Mouse (Mus musculus) R1 (cell line): ENCODE results near the gene Trpm3.

Source experiments
- DNase-seq: peaks from one replicate; pipeline ENCODE4 v3.0.0-alpha.2; 2018; ENCODE audit warnings: low read depth, low spot score

Gene Trpm3

GRCm38 (mm10) chr19:22739240-22739639 lies 600.4 kb downstream of the Trpm3 start:
- no peak for DNase-seq

DNA sequence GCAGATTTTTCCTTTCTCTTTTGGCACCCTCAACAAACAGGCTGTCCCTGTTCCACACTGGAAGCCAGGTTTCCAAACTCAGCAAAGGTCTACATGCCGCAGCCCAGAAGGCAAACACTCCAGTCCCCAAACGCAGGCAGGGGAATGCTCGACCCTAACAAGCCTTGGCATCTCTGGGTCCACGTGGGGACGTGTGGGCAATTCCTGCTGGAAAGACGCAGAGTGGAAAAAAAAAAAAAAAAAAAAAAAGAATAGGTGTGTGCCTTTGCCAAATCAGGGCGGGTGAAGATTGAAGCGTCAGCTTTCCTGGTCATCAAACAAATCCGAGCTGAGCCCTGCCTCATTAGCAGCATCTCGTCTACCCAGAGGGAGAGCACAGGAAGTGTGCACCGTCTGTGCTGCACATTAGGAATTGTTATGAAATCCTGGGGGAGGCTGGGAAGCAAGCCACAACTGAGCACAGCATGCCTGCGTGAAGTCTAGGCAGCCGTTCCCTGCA lies 614.5 kb downstream of the Trpm3 start:
- DNase-seq: no peak

DNA sequence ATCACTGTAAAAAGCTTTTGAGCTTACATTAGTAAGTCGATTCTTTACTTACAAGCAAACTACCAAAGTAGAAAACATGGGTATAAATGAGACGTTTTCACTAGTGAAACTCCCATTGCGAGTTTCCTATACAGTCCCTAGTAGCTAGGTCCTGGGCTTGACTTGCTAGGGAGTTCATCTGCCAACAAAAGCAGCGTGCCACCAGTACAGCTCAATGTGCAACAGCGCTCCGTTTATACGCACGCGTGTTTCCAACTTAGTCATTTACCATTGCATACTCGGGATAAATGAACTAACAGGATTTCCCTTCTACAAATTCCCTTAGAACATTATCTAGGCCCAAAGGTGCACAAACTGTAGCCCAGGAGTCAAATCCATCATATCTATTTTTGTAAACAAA lies 615.2 kb downstream of the Trpm3 start:
- no peak for DNase-seq

DNA sequence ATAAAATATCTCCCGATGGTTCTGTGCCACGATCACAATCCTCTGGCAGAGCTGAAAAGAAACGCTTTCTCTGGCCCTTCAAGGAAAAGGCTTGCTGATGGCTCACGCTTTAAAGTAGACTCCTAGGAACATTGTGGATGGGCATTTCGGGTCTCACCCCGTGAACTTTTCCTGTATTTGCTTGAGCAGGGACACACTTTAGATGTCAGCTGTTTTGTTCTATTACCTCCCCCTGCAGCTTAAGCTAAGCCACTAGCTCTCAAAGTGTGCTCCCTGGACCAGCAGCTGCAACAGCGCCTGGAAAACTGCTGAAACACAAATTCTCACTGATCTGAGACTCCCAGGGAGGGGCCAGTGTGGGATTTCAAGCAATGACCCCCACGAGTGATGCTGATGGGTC lies 615.7 kb downstream of the Trpm3 start:
- DNase-seq: no peak

DNA sequence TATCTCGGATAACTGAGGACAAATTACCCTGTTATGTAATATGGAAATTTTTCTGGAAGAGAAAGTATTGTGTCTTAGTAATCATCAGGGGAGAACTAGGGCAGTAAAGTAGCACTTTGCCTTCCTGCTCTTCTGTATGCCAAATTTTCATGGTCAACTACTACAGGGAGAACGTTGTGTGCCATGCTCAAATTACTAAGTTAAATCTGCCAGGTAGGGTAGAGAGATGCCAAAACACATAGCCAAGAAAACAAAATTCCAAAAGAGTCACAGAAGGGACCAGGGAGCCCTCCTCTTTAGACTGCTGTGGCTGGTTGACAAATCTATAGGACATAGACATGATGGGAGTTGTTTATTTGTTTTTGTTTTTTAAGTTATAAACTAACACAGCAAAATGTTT lies 619.6 kb downstream of the Trpm3 start:
- DNase-seq: no peak

DNA sequence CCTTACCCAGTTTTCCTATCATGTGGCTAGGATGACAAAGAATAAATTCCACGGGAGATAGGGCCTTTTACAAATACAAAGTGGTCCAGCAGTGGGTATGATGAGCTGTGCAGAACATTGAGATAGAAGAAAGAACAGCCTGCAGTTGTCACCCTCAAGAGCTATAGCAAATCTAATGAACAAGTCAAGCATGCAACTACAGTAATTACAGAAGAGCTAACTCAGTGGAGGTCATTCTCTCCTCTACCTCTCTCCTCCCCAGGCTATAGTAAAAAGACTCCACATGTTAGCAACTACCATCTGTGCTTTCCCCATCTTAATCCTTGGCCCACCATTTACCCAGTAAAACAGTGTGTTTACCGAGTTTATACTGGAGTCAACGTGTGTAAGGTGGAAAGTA lies 629.4 kb downstream of the Trpm3 start:
- DNase-seq: no peak

DNA sequence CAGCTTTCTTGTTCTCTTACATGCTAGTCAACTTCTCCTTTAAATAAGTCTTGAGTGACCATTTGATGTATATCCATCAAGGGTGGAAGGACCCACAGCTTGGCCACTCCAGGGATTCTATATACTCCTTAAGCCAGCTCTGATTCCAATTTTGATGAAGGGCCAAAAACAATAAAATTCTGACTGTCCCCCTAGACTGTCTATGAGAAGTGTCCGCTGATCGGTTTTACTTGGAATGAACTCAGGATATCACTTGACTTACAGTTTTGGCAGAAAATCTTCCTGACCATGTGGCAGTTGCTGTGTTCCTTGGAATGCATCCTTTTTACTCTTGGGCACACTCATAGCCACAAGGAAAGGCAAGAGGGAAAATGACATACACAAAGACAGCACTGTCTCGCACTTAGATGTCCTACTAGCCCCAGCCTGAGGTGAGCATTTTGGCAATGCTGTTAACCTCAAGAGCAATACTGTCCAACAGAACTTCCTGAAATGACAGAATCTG lies 636.4 kb downstream of the Trpm3 start:
- no peak for DNase-seq

DNA sequence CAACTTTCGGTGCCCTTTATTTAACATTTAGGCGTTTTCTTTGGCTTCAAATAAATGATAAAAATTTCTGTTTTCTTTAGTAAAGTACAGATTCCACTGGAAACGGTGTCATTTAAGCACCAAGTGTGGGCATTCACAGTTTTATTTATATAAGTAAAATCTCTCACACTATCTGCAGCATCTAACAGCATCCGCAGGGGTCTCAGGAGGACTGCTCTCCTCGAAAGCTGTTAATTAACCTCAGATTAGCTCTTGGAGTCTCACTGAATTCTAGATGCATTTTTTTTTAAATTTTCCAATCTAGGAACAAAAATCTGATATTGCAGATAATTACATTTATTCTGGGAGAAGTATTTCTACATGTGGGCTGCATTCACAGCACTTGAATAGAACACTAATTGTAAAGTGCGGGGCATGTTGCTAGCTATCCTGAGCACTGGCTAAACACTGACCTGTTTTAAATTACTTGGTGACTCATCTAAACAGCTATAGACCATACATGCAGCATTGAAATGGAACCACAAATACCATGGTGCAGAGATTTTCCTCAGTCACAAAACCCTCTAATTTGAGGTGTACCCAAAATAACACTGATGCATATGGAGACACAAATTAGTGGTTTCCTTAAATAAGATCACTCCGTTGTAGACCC lies 641.5 kb downstream of the Trpm3 start:
- no peak for DNase-seq

GRCm38 (mm10) chr19:22781579-22781978 lies 642.7 kb downstream of the Trpm3 start:
- no peak for DNase-seq

DNA sequence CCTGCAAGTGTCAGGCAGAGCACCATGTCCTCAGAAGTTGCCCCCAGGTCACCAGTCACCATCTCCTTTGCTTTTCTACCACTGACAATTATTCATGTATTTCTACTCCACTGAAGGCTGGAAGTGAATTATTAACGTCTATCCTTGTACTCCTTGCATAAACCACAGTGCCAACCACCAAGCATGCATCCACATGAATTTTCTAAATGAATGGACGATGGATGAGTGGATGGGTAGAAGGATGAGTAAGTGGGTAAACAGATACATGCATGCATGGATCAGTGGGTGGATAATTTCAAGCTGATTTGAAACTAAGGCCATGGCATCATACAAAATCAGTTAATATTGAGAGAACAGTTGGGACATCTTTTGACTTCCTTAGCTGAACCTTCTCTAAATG lies 644.9 kb downstream of the Trpm3 start:
- DNase-seq: no peak

DNA sequence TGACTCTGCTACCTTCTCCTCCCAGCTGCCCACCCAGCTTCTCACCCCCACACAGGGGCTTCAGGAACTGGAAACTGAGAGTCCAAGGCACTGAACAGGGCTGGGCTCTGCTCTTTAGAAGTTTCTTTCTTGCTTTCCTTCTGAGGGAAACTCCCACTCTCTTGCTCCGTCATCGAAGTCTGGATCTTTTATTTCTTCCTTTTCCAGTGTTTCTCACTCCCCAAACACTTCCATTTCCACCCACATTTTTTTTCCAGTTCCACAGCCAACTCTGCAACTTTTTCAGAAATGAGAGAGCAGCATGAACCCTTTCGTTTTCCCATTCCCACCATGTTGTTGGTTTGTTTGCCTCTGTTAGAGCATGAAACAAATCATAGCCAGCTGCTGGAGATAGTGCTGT lies 650.9 kb downstream of the Trpm3 start:
- no peak for DNase-seq

- no peak for DNase-seq
Observed at GRCm38 (mm10) chr19:22796996-22797395, 658.1 kb downstream of the Trpm3 start.

DNA sequence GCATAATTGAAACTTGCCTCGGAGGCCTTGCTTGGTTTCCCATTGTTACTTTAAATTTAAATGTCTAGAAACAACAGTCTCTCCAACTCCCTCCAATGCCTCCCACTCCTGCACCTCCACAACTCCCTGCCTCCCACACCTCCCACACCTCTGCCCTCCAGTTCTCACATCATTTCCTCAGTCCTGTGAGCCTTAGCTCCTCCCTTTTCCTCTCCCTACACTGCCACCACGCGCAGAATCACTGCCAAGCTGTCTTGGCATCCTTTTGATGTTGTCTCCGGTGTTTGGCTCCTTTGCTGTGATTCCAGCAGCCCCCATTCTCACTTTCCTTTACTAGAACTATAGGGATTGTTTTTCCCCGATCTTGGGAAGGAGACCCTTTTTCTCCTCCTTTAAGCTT lies 661.6 kb downstream of the Trpm3 start:
- DNase-seq: no peak

DNA sequence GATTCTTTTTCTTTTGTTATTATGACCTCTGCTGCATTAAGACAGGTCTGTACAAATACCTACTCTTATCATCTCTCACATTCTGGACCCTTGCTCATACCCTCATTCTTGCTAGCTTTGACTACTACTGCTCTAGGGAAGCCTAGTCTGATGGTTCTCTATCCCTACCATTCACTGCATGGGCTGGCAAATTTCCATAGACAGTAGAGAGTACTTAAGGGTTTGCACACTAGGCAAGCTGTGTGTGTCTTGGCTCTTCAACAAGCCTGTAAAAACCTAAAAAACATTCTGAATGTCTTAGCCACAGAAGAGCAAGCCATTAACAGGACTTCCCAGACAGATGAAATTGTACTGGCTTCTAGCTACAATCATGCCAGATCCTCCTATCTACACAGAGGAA lies 664.5 kb downstream of the Trpm3 start:
- no peak for DNase-seq

DNA sequence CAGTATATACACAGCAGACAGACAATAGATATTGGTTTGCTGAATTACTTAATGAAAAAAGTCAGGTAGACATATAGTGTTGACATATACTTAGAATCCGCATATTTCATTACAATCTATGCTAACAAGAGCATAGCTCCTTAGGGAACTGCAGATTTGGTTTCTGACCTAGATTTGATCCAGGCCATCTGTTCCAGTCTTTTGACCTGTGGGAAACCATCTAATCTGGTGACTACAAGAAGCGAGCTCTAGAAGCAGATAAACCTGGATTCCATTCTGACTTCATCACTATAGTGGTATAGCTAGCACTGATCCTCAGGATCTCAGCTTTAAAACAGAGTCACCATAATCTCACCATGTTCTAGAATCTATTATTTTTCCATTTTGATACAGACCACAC lies 665.5 kb downstream of the Trpm3 start:
- DNase-seq: no peak

GRCm38 (mm10) chr19:22810247-22810646 lies 671.4 kb downstream of the Trpm3 start:
- no peak for DNase-seq

GRCm38 (mm10) chr19:22821741-22822140 lies 682.9 kb downstream of the Trpm3 start:
- peak; percentile 70 for DNase-seq

- peak; percentile 95 for DNase-seq
Observed at GRCm38 (mm10) chr19:22823491-22823981, 684.7 kb downstream of the Trpm3 start.

GRCm38 (mm10) chr19:22825812-22826211 lies 687.0 kb downstream of the Trpm3 start:
- DNase-seq: no peak

- DNase-seq: peak; percentile 18
Observed at GRCm38 (mm10) chr19:22828198-22828742, 689.4 kb downstream of the Trpm3 start.

DNA sequence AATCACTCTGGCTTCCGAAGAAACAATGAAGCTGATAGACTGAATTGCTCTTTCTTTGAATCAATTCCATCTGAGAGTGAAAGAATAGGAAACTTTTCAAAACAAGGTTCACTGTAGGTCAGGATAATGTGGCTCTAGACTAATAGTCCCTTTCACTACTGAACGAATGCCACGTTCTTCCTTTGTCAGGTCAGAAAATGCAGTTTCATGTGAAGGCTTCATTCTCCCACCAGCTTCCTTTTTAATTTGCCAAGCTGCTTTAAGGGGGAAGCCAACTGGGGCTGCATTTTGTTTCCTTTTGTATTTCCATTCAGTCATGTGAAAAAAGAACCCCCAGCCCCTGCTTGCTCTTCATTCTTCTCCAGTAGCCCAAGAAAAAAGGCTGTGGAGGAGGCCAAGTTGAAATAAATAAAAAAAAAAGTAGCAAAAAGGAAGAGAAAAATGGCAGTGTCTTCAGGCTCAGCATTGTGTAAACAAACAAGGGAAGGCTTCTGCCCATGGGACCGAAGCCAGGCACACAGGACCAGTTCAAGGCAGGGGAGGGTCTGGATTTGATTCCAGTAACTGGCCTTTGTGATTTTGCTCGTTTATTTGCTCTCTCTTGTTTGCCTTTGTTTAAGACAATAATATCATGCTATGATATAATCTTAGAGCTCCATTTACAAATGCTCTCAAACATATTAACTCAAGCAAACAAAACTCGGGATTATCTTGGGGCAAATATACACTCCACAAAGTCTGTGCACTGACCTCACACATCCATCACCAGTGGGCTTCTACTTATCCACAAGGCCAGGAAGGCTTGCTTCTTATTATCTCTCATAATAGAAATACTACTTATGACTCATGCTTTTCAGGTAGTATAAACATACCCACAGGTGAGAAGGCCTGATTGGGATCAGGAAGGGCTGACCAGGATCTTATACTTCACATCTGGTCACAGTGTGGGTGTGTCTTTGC lies 702.5 kb downstream of the Trpm3 start:
- DNase-seq: no peak

- no peak for DNase-seq
Observed at GRCm38 (mm10) chr19:22842697-22843096, 703.9 kb downstream of the Trpm3 start.
